Mouse (Mus musculus) T-helper 1 cell (primary cell): ENCODE measurements around the gene Dennd6b.

Experiments used
- in situ Hi-C: fragments of 300-600 bp; cut with MboI, MseI; formaldehyde crosslinking; loops from one replicate; pipeline ENCODE4 v1.15.1; 2025; ENCODE audit warnings: high pct_unique_total_duplicates

The Dennd6b gene

GRCm38 (mm10) chr15:89181561-89182270 lies 14.6 kb downstream of the Dennd6b start:
- in situ Hi-C loops, result no loop called here

GRCm38 (mm10) chr15:89180571-89181229 lies 15.6 kb downstream of the Dennd6b start, which contains the start of gene Plxnb2:
Gene Plxnb2, minus strand, starts transcription at chr15:89180788.
- in situ Hi-C loops, result no loop called here

GRCm38 (mm10) chr15:89180081-89180541 lies 16.2 kb downstream of the Dennd6b start:
- in situ Hi-C loops, result no loop called here

- in situ Hi-C loops, result no loop called here
These were observed 16.7 kb downstream of the Dennd6b start for GRCm38 (mm10) chr15:89179630-89179964.

GRCm38 (mm10) chr15:89178954-89179629 lies 17.2 kb downstream of the Dennd6b start:
- in situ Hi-C loops, result no loop called here

GRCm38 (mm10) chr15:89178260-89178860 lies 17.9 kb downstream of the Dennd6b start:
- in situ Hi-C loops, result no loop called here

- in situ Hi-C loops, result no loop called here
These were observed 18.6 kb downstream of the Dennd6b start for GRCm38 (mm10) chr15:89177576-89178259.

GRCm38 (mm10) chr15:89177121-89177520 lies 19.2 kb downstream of the Dennd6b start:
- in situ Hi-C loops, result no loop called here

- in situ Hi-C loops, result no loop called here
These were observed 20.7 kb downstream of the Dennd6b start for GRCm38 (mm10) chr15:89175411-89176155.

GRCm38 (mm10) chr15:89174889-89175339 lies 21.4 kb downstream of the Dennd6b start:
- in situ Hi-C loops, result no loop called here

- in situ Hi-C loops, result no loop called here
These were observed 22.4 kb downstream of the Dennd6b start for GRCm38 (mm10) chr15:89173906-89174214.

- in situ Hi-C loops, result no loop called here
These were observed 23.0 kb downstream of the Dennd6b start for GRCm38 (mm10) chr15:89173024-89173905.

- in situ Hi-C loops, result no loop called here
These were observed 23.9 kb downstream of the Dennd6b start for GRCm38 (mm10) chr15:89172276-89172935.

GRCm38 (mm10) chr15:89171526-89172051 lies 24.7 kb downstream of the Dennd6b start:
- in situ Hi-C loops, result no loop called here

GRCm38 (mm10) chr15:89170102-89170501 lies 26.2 kb downstream of the Dennd6b start:
- in situ Hi-C loops, result no loop called here

- in situ Hi-C loops, result no loop called here
These were observed 26.9 kb downstream of the Dennd6b start for GRCm38 (mm10) chr15:89169431-89169830.

GRCm38 (mm10) chr15:89168922-89169321 lies 27.4 kb downstream of the Dennd6b start:
- in situ Hi-C loops, result no loop called here

GRCm38 (mm10) chr15:89165478-89165877 lies 30.8 kb downstream of the Dennd6b start:
- in situ Hi-C loops, result no loop called here

GRCm38 (mm10) chr15:89161397-89161796 lies 34.9 kb downstream of the Dennd6b start:
- in situ Hi-C loops, result no loop called here
